Mouse (Mus musculus): ENCODE measurements at regions not wholly inside any gene's neighbourhood (a gene's known extent, or its start where the extent isn't known, plus 50 kb on each side); places are given as distances from the start of the nearest gene placed in this dataset.

DNA sequence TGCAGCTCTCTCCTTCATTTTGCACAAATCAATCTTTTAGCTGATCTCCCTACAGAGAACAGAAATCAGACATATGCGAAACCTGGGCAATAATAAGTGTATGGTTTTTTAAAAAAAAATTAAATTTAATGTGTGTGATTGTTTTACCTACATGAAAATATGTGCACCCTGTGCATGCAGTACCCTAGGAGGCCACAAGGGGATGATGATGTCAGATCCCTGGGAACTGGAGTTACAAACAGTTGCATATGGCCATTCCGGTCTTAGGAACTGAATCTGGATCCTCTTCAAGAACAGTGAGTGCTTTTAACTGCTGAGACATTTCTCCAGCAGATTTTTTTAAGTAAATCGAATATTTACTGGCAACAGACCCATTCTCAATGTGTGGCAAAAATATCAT is 257.0 kb upstream of the Sox9 start:
- Histone ChIP-seq H3K4me1 (no peaks in the 10 kb centered on the region), H3K27ac (replicated peaks) (no peak overlapping the region), H3K9me3 (replicated peaks) (no peaks in the 10 kb centered on the region), H3K27me3 (replicated peaks) (no peaks in the 10 kb centered on the region), H3K9ac (replicated peaks) (no peak overlapping the region), H3K36me3 (no peaks in the 10 kb centered on the region), H3K4me3 (replicated peaks) (no peak overlapping the region), H3K4me2 (no peak overlapping the region)
- no peak for ATAC-seq (ENCODE audit: low FRiP score)
- 95% methylated on average over 3 of the region's 3 CpGs for WGBS

DNA sequence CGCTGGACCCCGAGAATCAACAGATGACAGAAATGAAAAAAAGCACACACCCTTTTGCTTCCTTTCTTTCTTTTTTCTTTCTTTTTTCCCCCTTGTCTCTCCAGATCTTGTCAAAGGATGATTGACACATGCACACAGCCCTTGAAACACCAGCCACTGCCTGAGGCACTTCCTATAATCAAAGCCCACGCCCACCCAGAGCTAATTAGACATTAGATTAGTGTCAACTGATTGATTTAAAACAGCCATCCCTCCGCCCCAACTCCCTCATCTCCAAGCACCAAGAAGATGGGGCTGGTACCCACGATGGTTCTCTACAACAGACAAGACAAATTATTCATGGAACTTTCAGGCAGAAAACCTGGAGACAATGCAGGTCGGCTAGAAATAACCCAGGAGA is 239.5 kb upstream of the Sox9 start:
- ATAC-seq (ENCODE audit: low FRiP score), result no peak
- 40% methylated on average over 6 of the region's 6 CpGs for WGBS
- Histone ChIP-seq H3K9ac (replicated peaks) (no peak overlapping the region), H3K36me3 (no peaks in the 10 kb centered on the region), H3K27ac (replicated peaks) (no peak overlapping the region), H3K4me3 (replicated peaks) (no peak overlapping the region), H3K4me2 (no peak overlapping the region), H3K4me1 (peaks cover 3% of the 10 kb centered on the region; the same call in 1 of the 2 replicates), H3K9me3 (replicated peaks) (no peaks in the 10 kb centered on the region), H3K27me3 (replicated peaks) (no peaks in the 10 kb centered on the region)

DNA sequence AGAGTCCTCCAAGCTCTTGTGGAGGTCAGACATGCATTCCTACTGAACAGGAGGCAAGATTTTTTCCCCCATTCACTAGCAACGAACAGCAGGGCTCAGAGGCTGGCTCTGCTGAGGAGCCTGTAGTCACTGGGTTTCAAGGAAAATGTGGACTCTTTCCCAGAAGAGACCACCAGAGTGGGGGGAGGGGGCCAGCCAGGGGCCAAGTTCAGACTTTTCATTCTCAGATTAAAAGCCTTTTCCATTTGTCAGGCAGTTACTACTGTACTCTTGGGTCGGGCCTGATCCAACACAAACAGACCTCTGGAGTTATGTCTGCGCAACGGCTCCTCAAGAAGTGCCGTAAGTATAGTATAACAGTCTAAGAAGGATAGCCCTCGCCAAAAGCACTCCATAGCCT is 238.6 kb upstream of the Sox9 start:
- no peak for ATAC-seq (ENCODE audit: low FRiP score)

DNA sequence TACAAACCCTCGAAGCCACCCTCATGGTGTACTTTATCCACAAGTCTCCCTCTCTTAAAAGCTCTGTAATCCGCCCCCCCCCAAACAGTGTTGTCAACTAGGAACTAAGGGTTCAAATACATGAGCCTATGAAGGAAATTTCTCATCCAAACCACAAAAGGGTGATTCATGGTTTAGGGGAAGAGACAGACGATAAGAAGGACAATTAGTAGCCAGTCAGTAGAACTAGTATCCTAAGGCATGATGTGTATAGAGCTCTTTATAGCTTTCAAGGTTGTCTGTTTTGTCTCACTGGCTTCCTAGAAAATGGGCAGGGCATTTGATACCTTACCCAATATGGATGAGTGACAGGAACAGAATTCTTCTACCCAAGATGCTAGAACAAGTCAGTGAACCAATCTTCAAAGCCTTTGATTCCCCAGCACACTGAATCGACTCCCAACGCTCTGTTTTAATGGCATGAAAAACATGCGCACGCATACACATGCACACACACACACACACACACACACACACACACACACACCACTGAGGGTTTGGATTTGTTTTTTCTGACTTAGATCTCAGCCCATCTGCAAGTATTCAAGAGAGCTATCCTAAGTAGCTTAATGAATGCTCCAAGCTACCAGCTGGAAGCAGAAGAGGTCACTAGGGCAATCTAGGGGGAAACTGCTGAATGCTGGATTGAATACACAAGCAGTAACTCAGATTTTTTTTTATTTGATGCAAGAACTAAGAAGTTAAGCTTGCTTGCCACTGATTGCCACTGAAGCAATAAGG is 236.6 kb upstream of the Sox9 start:
- Histone ChIP-seq H3K27ac (replicated peaks) (no peak overlapping the region), H3K36me3 (no peaks in the 10 kb centered on the region), H3K9ac (replicated peaks) (no peak overlapping the region), H3K27me3 (replicated peaks) (no peaks in the 10 kb centered on the region), H3K4me3 (replicated peaks) (no peak overlapping the region), H3K9me3 (replicated peaks) (no peaks in the 10 kb centered on the region), H3K4me2 (no peak overlapping the region), H3K4me1 (peaks cover 3% of the 10 kb centered on the region; the same call in 1 of the 2 replicates)
- ATAC-seq (ENCODE audit: low FRiP score), result no peak
- 77% methylated on average over 7 of the region's 7 CpGs for WGBS

More for the DNA sequence above, 238.6 kb upstream of the Sox9 start:
- WGBS, result 78% methylated on average over 6 of the region's 6 CpGs
- Histone ChIP-seq H3K36me3 (no peaks in the 10 kb centered on the region), H3K4me3 (replicated peaks) (no peak overlapping the region), H3K27ac (replicated peaks) (no peak overlapping the region), H3K9ac (replicated peaks) (no peak overlapping the region), H3K27me3 (replicated peaks) (no peaks in the 10 kb centered on the region), H3K4me1 (peaks cover 3% of the 10 kb centered on the region; the same call in 1 of the 2 replicates), H3K9me3 (replicated peaks) (no peaks in the 10 kb centered on the region), H3K4me2 (no peak overlapping the region)

DNA sequence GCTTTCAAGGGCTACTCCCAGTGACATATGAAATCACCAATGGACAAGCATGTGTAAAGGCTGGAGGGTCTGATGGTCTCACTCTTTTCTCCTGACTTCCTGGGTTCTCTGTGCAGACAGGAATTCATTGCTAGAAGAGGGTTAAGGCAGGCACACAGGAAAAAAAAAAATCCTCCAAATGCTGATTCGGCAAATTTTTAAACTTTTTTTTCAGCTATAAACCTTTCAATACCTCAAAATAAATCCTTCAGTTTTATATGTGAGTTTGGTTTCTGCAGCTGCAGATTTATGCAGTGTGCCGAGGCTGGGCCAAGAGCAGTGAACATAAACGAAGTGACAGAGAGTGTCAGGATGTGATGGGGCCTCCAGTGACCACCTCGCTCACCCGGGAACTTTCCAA is 235.9 kb upstream of the Sox9 start:
- no peak overlapping the region for H3K27ac ChIP-seq (replicated peaks)
- WGBS, result 79% methylated on average over 5 of the region's 5 CpGs
- no peaks in the 10 kb centered on the region for H3K27me3 ChIP-seq (replicated peaks)
- no peak overlapping the region for H3K9ac ChIP-seq (replicated peaks)
- H3K4me3 ChIP-seq (replicated peaks), result no peak overlapping the region
- peaks cover 3% of the 10 kb centered on the region; the same call in 1 of the 2 replicates for H3K4me1 ChIP-seq
- ATAC-seq (ENCODE audit: low FRiP score), result no peak
- no peaks in the 10 kb centered on the region for H3K36me3 ChIP-seq
- no peaks in the 10 kb centered on the region for H3K9me3 ChIP-seq (replicated peaks)
- H3K4me2 ChIP-seq, result no peak overlapping the region

DNA sequence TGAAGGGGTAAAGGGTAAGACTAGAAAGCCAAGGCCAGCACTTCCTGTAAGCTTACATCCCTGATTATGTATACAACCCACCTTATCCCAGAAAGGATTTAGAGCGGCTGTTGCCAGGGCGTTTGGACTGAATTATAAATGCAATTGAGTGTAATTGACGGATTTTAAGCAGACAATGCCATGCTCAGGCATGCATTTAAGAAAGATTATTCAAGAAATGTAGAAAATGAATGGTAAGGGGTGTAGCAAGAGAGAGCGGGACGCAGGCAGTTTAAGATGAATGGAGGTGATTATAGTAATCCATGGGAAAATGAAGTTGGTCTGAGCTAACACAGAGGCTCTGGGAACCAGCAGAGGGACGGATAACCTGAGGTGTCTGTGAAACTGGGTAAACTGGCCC is 229.2 kb upstream of the Sox9 start:
- Histone ChIP-seq H3K27ac (replicated peaks) (no peak overlapping the region), H3K4me1 (no peaks in the 10 kb centered on the region), H3K9ac (replicated peaks) (no peak overlapping the region), H3K4me2 (no peak overlapping the region), H3K36me3 (no peaks in the 10 kb centered on the region), H3K27me3 (replicated peaks) (no peaks in the 10 kb centered on the region), H3K4me3 (replicated peaks) (no peak overlapping the region), H3K9me3 (replicated peaks) (no peaks in the 10 kb centered on the region)
- WGBS, result 65% methylated on average over 6 of the region's 6 CpGs
- no peak for ATAC-seq (ENCODE audit: low FRiP score)

DNA sequence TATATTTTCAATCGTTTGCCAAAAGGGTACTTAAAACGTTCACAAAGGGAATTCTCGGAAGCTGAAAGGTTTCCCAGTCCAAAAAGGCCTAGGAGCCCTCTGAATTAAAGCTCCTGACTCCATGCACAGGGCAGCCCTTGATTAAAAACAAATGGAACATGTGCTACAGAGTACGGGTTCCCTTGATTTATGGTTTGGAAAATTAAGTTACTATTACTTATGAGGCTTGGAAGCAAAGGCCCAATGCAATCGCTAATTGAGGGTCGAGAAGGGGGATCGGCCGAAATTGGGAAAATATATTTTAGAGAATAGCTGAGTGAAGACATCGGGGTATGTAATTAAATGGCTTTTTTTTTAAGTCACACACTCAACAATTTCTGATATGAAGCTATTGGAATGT is 219.0 kb upstream of the Sox9 start:
- Histone ChIP-seq H3K9ac (replicated peaks) (no peak overlapping the region), H3K4me2 (no peak overlapping the region), H3K27ac (replicated peaks) (no peak overlapping the region), H3K27me3 (replicated peaks) (no peaks in the 10 kb centered on the region), H3K9me3 (replicated peaks) (no peaks in the 10 kb centered on the region), H3K36me3 (no peaks in the 10 kb centered on the region), H3K4me3 (replicated peaks) (no peak overlapping the region), H3K4me1 (no peaks in the 10 kb centered on the region)
- ATAC-seq (ENCODE audit: low FRiP score), result no peak
- WGBS, result 72% methylated on average over 9 of the region's 9 CpGs

DNA sequence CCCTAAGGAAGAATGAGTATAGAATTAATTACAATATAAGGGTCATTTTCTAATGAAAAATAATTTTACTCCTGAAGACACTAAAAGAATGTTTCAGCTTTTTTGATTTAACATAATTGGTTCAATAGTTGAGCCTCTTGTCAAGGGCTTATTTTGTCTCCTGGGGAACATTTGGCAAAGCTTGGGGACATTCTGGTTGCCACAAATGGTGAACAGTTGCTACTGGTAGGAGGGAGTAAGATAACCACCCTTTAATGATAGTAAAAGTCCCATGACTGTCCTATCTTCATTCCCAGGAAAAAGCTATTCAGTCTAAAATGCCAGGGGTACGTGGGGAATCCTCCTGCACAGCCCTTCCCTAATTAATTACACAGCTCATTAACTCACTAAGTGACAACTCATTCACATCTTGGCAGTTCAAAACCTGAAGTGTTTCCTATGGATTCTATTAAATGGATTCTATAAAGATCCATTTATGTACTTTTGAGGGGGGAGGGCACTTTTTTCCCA is 217.3 kb upstream of the Sox9 start:
- WGBS, result 11% methylated on average over 1 of the region's 1 CpGs
- H3K36me3 ChIP-seq, result no peaks in the 10 kb centered on the region
- no peaks in the 10 kb centered on the region for H3K27me3 ChIP-seq (replicated peaks)
- H3K4me2 ChIP-seq, result no peak overlapping the region
- H3K9me3 ChIP-seq (replicated peaks), result no peaks in the 10 kb centered on the region
- no peak overlapping the region for H3K4me3 ChIP-seq (replicated peaks)
- no peak for ATAC-seq (ENCODE audit: low FRiP score)
- no peak overlapping the region for H3K9ac ChIP-seq (replicated peaks)
- H3K27ac ChIP-seq (replicated peaks), result no peak overlapping the region
- no peaks in the 10 kb centered on the region for H3K4me1 ChIP-seq

DNA sequence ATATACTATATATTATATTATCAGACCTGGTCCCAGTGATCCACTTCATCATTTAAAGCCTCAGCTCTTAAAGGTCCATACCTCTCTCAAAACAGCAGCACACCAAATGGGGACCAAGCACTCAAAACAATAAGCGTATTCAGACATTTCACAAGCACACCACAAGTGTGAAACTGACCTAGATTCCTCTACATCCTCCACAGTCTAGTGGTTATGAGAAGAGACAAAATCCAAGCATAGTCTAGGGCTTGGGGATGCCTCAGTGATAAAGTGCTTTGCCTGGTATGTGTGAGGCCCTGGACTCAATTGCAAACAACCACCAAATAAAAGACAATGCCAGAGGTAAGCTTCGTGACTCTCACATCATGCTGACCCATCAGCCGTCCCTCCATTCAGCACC is 216.0 kb upstream of the Sox9 start:
- Histone ChIP-seq H3K9ac (replicated peaks) (no peak overlapping the region), H3K4me2 (no peak overlapping the region), H3K27ac (replicated peaks) (no peak overlapping the region), H3K9me3 (replicated peaks) (no peaks in the 10 kb centered on the region), H3K27me3 (replicated peaks) (no peaks in the 10 kb centered on the region), H3K4me3 (replicated peaks) (no peak overlapping the region), H3K36me3 (no peaks in the 10 kb centered on the region), H3K4me1 (no peaks in the 10 kb centered on the region)
- WGBS, result 88% methylated on average over 3 of the region's 3 CpGs
- no peak for ATAC-seq (ENCODE audit: low FRiP score)

DNA sequence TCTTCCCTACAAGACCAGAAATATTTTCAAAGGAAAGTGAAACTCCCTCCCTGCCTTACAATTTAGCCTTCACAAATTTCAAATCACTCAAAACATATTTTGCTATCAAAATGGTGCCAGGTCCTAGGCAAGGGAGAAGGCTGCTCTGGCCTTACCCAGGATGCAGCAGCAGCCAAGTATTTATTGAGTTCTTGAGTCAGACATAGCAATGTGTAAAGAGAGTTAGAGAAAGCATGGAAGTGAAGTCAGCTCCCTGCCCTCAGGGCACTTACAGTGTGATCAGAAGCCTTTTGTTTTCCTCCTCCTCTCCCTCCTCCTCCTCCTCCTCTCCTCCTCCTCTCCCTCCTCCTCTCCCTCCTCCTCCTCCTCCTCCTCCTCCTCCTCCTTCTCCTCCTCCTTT is 194.6 kb upstream of the Sox9 start:
- Histone ChIP-seq H3K36me3 (no peaks in the 10 kb centered on the region), H3K27ac (replicated peaks) (no peak overlapping the region), H3K27me3 (replicated peaks) (no peaks in the 10 kb centered on the region), H3K4me1 (peaks cover under 1% of the 10 kb centered on the region), H3K4me2 (no peak overlapping the region), H3K4me3 (replicated peaks) (no peak overlapping the region), H3K9me3 (replicated peaks) (no peaks in the 10 kb centered on the region), H3K9ac (replicated peaks) (no peak overlapping the region)
- no peak for ATAC-seq (ENCODE audit: low FRiP score)

DNA sequence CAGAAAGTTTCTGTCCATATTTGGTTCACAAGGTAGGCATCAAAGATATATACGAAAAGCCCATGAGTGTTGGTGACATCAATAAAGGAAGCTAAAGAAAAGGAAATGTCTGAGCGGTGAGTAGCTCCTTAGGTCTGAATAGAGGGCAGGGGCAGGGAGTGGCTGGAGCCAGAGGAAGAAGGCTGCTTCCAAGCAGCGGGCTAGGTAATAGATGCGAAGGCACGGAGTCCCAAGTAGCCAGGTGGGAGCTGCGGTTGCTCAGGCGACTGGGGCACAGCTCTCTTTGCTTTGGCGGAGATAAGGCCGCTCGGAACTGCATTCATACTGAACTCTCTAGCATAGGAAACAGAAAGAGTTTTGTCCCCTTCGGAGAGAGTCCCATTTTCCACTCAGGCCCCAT is 193.9 kb upstream of the Sox9 start:
- Histone ChIP-seq H3K36me3 (no peaks in the 10 kb centered on the region), H3K4me3 (replicated peaks) (no peak overlapping the region), H3K4me1 (peaks cover 6% of the 10 kb centered on the region), H3K27ac (replicated peaks) (no peak overlapping the region), H3K27me3 (replicated peaks) (no peaks in the 10 kb centered on the region), H3K4me2 (no peak overlapping the region), H3K9me3 (replicated peaks) (no peaks in the 10 kb centered on the region), H3K9ac (replicated peaks) (no peak overlapping the region)
- WGBS, result 66% methylated on average over 11 of the region's 11 CpGs
- no peak for ATAC-seq (ENCODE audit: low FRiP score)

DNA sequence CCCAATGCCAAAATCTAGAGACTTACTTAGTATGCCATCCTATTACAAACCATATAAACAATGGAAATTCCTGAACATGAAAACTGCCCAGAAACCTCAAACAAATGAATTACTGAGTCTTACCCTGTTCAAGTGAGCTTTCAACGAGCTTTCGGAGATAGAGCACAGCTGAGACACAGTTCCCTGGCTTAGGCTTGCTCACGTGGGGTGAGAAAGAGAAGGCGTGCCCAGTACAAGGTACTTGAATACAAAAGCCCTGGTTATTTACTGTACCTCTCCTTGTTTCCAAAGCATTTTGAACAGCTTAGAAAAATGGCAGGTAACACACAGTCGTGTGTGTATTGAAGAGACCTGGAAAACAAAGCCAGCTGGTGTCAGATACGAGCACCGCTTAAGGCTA is 191.8 kb upstream of the Sox9 start:
- Histone ChIP-seq H3K4me3 (replicated peaks) (no peak overlapping the region), H3K27ac (replicated peaks) (no peak overlapping the region), H3K4me1 (peaks cover 6% of the 10 kb centered on the region), H3K27me3 (replicated peaks) (no peaks in the 10 kb centered on the region), H3K9me3 (replicated peaks) (no peaks in the 10 kb centered on the region), H3K36me3 (no peaks in the 10 kb centered on the region), H3K4me2 (no peak overlapping the region), H3K9ac (replicated peaks) (no peak overlapping the region)
- 91% methylated on average over 7 of the region's 7 CpGs for WGBS
- no peak for ATAC-seq (ENCODE audit: low FRiP score)

All from neural tube, embryonic 15.5 days (tissue).